Mouse (Mus musculus) heart, adult 2 months (tissue): ENCODE results near the gene Cdk11b.

Experiments used
- CTCF ChIP-seq: fragments of 200-600 bp; IDR thresholded peaks from 2 replicates; pipeline ENCODE4 v1.8.1; 2022; ENCODE audit warnings: antibody characterized with exemption, mild to moderate bottlenecking, moderate library complexity
- EP300 ChIP-seq: fragments of 200-500 bp; IDR thresholded peaks from 2 replicates; pipeline ENCODE4 v1.6.1; 2011; ENCODE audit warnings: low read depth, low read length, control low read depth; ENCODE audit not compliant: insufficient read depth
- POLR2A ChIP-seq: fragments of 200-500 bp; IDR thresholded peaks from 2 replicates; pipeline ENCODE4 v1.6.1; 2011; ENCODE audit warnings: mild to moderate bottlenecking, low read depth, low read length, control low read depth; ENCODE audit not compliant: insufficient read depth

- TF ChIP-seq EP300 (no peak), CTCF (no peak), POLR2A (no peak)
These were observed 21.1 kb downstream of the Cdk11b start for GRCm38 (mm10) chr4:155645721-155646120.
